Mouse (Mus musculus): ENCODE data around the gene Ptger3.

Ptger3 gene

DNA sequence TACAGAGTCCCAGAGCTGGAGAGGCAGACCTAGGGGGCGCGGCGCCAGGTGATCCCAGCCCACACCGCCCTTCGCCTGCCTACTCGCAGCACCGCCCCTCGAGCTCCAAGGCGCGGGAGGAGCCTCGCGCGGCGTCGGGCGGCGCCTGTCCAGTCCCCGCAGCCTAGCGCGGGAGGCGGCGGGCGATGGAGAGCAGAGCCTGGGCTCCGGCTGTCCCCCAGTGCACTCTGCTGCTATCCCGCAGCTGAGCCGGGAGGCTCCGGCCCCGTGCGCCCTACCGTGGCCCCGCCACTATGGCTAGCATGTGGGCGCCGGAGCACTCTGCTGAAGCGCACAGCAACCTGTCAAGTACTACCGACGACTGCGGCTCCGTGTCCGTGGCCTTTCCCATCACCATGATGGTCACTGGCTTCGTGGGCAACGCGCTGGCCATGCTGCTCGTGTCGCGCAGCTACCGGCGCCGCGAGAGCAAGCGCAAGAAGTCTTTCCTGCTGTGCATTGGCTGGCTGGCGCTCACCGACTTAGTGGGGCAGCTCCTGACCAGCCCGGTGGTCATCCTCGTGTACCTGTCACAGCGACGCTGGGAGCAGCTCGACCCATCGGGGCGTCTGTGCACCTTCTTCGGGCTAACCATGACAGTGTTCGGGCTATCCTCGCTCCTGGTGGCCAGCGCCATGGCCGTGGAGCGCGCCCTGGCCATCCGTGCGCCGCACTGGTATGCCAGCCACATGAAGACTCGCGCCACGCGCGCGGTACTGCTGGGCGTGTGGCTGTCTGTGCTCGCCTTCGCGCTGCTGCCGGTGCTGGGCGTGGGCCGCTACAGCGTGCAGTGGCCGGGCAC lies at the start of gene Ptger3:
Ptger3 (plus strand) TSS at position 168 of the 841 bp plus-strand sequence.
- DNase-seq: no peak

DNA sequence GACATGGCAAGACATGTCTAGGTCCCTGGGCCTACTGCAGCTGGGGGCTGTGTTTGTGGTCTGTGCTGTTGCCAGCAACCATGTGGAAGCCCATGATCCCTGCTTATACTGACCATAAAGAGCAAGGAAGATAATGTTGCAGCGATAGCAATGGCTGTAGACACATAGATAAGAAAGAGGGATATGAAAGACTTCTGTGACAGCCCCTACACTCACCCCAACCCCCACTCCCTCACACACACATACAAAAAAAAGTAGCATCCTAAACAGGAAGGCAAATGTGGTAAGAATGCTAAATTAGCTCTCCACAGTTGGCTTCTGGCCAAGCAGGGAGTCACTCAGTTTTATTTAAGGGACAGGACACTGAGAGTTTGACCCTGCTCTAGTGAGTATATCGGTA lies 48.7 kb upstream of the Ptger3 start:
- no peak for DNase-seq

DNA sequence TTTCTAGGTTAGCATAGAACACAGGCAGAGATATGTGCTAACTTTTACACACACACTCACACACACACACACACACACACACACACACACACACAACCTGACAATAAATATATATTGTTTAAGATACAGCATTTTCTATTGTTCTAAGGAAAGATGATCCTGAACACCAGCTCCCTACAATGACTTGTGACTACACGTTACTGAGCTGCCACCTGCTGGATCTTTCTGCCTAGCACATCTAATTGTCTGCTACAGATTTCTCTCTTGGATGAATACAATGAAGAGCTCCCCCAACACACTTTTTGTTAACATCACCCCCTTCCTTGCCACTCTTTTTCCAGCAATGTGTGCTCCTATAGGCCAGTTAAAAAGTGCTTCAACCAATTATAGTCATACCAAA lies 46.3 kb upstream of the Ptger3 start:
- peak; percentile 73 for DNase-seq

DNA sequence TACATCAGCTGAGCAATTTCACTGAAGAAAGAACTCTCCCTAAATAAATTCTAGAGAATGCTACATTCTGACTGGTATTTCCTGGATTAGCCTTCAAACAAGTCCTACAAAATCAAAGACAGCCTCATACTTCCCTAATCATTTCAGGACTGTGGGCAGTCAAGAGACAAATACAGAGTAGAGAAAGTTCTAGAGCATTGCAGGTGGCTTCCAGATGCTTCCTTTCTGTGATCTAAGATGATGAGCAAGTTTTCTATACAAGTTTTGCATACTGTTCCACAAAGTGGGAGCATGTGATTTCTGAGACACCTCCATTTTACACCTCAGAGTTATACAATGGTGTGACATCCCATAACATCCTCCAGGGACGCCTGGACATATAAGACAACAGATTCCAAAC lies 42.9 kb upstream of the Ptger3 start:
- DNase-seq: no peak

DNA sequence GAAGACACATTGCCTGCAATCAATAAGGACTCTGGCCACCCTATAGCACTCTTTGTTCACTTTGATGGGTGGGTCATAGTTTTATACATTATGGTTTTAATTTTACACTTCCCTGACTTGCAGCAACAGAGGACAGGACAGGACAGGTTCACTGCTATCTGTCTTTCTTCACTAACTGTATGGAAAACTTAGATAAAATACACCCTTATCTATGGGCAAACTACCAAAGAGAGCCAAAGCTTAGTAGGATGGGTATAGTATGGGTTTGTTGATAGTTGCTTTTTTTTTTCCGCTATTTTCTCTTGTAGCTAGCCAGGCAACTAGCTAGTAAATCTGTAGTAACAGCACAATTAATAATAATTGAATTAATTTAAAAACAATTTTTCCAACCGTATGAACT lies 35.1 kb upstream of the Ptger3 start:
- DNase-seq: no peak

DNA sequence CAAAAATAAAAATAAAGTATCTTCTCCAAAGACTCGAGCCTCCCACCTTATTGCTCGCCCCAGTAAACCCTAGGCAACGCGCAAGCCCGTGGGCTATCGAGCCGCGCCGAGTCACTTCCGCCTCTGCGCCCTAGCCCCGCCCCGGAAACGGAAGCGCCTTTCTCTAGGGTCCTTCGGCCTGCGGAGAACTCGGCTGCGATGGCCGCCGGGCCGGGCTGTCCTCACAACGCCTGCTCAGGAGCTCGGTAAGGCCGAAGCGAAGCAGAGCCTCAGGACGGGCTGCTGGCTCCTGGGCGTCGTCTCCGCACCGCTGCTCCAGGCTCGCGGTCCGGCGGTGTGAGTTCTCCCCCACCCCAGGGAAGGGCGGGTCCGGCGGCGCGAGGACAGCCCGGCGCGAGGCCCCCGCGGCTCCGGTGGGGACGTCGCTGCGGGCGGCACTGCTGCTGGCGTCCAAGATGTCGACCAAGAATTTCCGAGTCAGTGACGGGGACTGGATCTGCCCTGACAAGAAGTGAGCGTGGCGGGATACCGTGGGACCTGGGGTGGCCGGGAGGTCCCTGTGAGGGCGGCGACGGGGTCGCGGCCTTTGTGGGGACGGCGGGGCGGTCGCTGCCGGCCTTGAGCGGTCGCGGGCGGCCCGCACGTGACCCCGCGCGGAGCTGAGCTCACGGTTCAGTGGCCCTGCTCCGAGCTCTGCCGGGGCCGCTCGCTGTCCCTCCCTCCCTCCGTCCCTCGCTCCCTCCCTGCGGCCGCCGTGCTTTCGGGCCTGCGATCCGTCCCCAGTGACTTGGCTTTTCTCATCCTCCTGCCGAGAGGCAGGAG lies 32.5 kb upstream of the Ptger3 start, which contains the start of gene Zranb2:
Zranb2 (plus strand) TSS at position 197 of the 822 bp plus-strand sequence.
- peak; percentile 93 for DNase-seq

DNA sequence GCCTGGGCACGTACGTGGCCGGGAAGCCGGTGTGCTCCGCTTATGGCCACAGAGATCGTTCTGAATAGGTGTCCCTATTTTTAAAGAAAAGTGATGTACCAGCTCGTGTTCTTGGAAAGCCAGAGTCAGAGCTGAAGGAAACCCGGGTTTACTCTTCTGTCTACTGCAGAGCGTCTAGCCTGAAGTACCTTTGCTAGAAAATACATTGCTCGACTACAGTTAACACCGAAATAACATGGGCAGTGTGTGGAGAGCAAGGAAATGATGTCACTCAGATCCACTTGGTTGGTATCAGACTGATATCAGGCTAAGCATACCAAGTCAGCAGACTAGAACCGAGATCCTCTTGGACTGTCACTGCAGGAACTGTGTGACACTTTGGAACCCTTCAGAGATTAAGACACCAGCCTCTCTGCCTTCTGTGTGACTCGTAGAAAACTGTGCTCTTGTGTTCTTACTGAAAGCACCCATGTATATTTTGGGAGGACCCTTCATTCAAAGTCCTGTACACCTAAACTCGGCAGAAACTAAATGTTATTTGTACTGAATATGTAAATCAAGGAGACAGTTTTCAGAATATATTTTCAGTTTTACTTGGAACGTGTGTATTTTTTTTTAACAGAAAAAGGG lies 31.8 kb upstream of the Ptger3 start:
- no peak for DNase-seq

DNA sequence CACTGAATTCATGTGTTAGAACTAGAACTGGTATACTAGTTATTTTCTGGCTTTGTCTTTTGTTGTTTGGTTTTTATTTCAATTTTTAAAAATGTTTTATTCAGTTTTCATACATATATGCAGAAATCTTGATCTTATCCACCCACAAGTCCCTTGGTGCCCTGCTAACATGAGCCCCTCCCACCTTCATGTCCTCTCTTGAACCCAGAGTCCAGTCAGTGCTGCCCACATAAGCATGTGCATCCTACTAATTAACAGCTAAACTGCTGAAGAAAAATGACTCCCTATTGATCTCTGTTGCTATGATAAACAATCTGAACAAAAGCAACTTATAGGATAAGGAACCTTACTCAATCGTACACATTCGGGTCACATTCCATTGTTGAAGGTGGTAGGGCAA lies 17.4 kb upstream of the Ptger3 start:
- DNase-seq: no peak

DNA sequence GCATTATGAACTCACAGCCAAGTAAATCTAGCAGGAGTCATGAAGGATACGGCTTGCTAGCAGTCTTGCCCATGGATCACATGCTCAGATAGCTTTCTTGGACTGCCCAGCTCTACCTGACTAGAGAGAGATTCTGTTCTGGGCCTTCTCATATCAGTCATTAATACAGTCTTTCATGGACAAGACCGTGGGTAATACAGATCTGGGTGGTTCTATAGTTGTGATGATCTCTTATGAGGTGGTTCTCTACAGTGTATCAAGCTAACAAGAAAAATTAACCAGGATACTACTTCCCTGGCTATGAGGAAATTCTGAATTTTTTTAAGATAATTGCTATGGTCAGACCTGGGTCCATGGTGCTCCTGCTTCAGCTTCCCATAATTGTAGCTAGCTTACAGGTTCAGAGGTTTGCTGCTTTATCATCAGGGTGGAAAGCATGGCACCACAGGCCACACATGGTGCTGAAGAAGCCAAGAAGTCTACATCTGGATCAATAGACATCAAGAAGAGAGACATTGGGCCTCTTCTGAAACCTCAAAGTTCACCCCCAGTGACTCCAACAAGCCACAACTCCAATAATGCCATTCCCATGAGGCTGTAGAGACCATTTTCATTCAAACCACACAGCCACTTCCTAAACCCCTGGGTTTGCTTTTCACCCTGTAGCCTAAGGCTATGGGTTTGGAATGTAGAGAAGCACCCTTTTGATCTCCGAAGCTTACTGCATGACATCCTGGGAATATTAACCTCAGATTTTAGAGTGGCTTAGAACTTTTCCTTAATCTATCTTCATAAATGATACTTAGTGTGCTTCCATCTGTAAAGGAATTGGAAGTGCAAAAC lies 16.7 kb upstream of the Ptger3 start:
- DNase-seq: no peak

DNA sequence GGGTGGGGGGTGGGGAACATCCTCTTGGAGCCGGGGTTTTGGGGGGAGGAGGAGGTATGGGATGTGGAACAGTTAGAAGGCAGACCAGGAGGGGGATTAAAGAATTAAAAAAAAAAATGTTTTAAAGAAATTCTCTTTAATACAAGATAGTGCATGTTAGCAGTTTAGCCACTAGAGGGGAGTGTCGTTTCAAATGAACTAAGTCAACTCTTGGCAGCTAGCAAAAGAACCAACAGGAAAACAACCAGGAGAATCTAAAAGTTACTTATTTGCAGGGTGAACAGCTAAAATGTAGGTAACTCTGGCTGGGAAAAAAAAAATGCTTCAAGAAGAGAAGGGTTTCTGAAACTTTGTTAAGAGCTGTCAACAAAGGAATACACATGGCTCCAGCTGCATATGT lies 1.5 kb upstream of the Ptger3 start:
- DNase-seq: peak; percentile 8

DNA sequence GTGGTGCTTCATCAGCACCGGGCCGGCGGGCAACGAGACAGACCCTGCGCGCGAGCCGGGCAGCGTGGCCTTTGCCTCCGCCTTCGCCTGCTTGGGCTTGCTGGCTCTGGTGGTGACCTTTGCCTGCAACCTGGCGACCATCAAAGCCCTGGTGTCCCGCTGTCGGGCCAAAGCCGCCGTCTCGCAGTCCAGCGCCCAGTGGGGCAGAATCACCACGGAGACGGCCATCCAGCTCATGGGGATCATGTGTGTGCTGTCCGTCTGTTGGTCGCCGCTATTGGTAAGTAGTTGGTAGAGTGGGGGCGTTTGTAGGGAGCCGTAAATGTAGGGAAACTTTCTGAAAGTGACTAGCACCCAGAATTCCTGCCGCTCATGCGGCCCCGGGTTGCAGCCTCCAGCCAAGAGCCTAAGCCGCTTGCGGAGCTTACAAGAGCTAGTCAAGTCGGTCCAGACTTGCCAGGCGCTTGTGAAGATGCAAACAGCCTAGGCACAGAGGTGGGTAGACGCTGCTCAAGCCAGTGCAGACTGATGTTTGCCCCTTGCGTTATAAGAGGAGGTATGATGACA lies 957 bp downstream of the Ptger3 start:
- DNase-seq: no peak

DNA sequence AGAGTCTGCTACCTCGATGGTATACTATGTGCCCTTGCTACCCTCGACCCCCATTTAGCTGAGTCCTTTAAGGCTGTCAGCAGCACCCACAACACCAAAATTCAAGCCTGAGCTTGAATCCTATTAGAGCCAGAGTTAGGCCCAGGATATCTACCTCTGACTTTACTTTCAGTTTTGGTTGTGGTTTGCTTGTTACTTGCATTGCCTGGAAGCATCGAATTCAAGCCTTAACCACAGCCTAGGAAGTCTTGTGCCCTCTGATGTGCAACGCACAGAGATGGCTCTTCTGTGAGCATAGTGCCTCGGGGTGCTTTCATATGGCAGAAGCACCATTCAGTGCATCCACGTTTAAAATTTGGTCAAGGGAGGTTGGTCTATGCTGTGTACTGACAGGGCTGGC lies 5.3 kb downstream of the Ptger3 start:
- no peak for DNase-seq

DNA sequence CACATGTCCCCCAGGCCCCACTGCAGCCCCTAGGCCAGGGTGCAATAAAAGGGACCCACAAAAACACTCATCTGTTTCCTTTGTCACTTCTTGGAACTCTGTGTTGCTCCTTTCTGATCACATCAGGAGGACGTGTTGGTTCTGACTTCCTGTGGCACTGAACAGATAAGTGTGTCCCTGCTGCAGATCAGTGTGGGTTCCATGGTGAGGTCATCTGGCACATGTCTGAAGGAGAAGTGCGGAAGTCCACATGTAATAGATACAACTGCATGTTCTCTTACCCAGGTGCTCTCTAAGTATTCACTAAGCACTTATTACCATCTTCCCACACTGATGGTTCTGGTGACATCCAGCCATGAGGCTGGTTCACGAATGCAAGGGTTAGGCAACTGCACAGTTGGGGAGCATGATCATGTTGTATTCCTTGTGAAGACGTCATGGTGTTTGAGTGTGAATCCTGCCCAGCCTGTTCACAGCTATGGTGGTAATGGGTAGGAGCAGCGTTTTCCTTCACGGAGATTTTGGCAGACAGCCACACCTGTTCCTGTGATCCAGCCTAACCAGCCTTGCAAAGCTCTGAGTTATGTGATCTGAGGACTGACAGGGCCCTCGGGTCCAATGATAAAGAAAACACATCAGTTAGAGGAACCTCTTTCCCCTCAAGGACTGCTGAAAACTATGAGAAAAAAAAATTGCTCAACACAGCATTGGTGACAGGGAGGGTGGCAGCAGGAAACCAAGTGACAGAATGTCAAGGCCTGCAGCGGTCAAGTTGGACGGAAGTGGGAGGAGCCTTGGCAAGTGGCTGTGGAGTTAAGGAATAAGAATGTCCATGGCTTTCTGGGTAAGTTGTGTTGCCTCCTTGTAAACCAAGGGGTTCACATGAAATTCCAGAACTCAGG lies 9.0 kb downstream of the Ptger3 start:
- DNase-seq: no peak

DNA sequence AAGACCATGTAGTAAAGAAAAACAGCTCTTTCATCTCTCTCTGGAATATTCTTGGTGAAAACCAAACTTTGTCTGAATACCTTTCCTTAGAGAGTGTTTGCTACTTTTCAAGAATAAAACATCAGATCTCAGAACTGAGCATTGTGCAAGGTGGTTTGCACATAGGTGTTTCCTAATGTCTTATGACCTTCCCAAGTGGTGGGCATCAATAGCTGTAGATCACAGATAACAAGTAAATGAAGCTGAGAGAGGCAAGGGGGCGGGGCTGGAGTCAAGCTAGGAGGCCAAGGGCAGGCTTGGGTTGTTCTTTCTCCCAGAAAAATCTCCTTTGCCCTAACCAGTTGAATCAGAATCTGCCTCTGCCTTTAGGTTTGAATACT lies 9.6 kb downstream of the Ptger3 start:
- DNase-seq: no peak

DNA sequence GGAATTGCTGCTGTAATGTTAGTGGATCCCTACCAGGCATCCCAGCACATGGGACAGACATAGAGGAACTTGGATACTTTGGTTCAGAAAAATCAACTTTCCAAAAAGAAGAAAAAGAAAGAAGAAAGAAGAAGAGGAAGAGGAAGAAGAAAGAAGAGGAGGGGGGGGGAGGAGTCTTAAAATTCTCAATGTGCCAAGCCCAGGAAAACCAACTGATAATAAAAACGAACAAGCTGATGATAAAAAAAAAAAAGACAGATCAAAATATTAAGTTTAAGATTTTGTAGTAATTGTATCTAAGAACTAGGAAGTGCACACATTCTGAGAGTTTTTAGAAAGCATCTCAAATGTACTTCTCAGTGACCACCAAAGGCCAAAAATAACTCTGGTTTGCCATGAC lies 10.2 kb downstream of the Ptger3 start:
- no peak for DNase-seq

DNA sequence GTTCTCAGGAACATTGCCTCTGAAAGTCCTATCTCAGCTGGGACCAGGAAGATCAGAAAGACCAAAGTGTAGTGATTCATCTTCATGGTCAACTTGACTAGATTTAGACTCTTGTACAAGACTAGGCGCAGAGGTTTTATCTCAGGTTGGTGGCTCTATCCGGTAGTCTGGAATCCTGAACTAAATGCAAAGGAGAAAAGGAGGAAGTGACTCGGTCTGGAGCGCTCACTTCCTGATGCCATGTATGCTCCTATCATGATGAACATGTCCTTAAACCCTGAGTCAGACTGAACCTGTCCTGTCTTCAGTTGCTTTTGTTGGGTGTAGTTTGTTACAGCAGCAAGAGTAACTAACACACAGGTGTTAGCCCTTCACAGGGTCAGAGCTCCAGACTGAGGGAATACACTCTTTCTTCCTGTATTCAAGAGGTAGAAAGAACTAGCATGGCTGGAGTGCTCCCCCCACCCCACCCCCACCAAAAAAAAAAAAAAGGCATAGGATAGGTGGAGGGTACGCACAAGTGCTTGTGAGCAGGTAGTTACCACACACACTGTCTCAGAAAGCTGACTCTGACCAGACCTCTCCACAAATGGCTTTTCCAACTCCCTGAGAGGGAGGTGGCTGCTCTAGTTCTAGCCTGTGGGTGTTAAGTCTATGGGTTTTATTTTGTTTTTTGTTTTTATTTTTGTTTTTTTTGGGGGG lies 11.9 kb downstream of the Ptger3 start:
- no peak for DNase-seq

DNA sequence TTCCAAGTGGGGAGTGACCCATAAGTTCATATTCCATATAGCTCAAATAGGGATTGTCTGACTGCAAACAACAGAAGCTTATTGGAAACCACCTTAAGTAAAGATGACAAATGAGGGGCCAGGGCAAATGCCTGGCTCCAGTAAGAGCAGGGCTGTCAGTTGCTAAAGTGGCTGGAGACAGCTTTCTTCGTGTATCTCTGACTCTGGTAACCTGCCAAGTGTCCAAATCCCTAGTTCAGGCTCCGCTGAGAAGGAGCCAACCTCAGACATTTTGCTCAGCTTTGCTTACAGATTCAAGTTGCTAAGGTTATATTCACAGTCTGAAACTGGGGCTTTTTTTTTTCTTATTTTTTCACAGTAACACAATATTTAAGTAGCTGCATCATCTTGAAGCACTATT lies 12.7 kb downstream of the Ptger3 start:
- no peak for DNase-seq

DNA sequence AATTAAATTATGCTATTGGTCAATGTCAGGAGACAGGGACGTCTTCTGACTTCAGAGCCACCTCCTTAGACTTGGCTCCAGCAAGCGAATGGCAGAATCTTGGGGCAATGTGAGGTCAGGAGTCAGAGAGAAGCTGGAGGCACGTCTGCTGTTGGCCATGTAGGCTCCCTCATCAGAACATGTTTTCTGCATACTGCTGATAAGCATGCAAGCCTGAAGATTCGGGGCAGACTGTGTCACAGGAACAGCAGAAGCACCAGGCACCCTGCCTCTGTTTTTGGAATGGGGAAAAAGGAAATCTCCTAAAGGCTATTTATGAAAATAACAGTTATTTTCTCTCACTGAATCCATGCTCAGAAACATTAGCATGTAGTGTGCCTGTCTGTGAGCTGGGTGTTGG lies 13.6 kb downstream of the Ptger3 start:
- no peak for DNase-seq

DNA sequence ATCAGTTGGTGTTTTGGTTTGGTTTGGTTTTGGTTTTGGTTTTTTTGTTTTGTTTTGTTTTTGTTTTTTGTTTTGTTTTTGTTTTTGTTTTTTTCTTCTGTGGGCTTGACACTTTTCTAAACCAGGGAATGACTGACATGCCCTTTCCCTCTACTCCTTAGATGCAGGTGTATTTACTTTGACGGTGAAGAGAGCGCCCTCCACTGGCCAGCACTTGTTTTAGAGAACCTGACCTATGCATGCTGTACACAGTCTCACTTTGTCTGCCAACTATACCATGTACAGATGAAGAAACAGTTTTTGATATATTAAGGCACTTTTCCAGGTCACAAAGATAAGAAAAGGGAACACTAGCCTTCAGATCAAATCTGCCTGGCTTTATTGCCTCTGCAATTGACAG lies 15.1 kb downstream of the Ptger3 start:
- no peak for DNase-seq

DNA sequence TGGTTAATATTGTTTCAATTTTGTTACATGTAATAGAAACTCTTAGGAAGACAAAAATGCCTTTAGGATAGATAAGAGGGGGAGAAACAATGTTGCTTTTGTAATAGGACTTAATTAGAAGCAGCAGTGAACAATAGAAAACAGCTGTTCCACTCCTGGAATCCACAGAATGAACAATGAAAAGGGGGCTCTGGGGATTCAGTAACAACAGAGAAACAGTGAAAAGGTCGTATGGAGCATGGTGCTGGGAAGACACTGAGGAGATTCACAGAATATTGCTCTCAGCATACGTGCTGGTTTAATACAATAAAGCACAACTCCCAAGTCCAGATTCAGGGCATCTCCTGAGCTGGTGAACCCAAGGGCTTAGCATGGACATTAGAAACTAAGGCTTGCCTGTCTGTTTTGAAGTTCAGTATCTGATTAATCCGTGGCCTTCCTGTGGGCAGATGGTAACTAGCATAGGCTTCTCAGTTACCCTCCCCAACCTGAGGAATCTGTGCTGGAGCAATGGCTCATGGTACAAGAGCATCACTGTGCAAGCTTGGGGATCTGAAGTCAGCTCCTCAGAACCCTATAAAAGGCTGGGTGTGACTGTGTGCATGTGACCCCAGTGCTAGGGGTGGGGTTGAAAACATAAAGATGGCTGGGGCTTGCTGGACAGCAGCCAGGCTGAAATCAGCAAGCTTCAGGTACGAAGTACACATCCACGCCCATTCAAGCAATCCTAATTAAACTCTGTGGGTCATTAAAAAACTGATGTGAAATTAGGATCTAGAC lies 16.1 kb downstream of the Ptger3 start:
- DNase-seq: no peak
